Comparison of ENCODE assay signal across 8 mouse cellular contexts in genomic region chr12:103242083-103242581, GRCm38 (mm10). TPM values are rescaled to one million over a fixed set of nuclear protein-coding genes. Genes with fewer than 3 reads are reported as not detected.
DNase-seq lines count a peak whose midpoint lies in the region; ATAC-seq and TF ChIP-seq lines count a peak whose summit lies in the region.

TSS of gene Prima1 (minus strand) at chr12:103242150.

- no peaks in the 10 kb centered on the region for H3K36me3 ChIP-seq in intestine, postnatal 0 days (ENCODE audit: control insufficient read depth, insufficient read depth)
- H3K36me3 ChIP-seq in midbrain, embryonic 11.5 days (ENCODE audit: control insufficient read depth, insufficient read depth, low read length): no peaks in the 10 kb centered on the region
- no peaks in the 10 kb centered on the region for H3K36me3 ChIP-seq in small intestine, adult 2 months (ENCODE audit: control insufficient read depth, insufficient read depth, low read length)

- WGBS in intestine, postnatal 0 days: under 1% methylated on average over 48 of the region's 54 CpGs
- under 1% methylated on average over 54 of the region's 54 CpGs for WGBS in midbrain, embryonic 11.5 days
- under 1% methylated on average over 54 of the region's 54 CpGs for WGBS in small intestine, adult 2 months

- peak within 1 kb of the TSS; percentile 68 for H3K27ac ChIP-seq in intestine, postnatal 0 days (ENCODE audit: low read depth, low read length)
- H3K27ac ChIP-seq in midbrain, embryonic 11.5 days (ENCODE audit: low read depth, low read length): peak within 1 kb of the TSS; percentile 79
- no peak within 1 kb of the TSS for H3K27ac ChIP-seq in small intestine, adult 2 months (ENCODE audit: insufficient read depth, low read depth, low read length)

- TF ChIP-seq CTCF in intestine, postnatal 0 days (IDR thresholded peaks at IDR 0.05; ENCODE audit: low read depth): no peak; the same call in 1 of the 2 replicates
- no peak for TF ChIP-seq CTCF in small intestine, adult 2 months (IDR thresholded peaks at IDR 0.05; ENCODE audit: extremely low read depth, insufficient read length, insufficient replicate concordance, low read depth, low read length)

- H3K4me3 ChIP-seq in intestine, postnatal 0 days (ENCODE audit: low read depth, low read length): peak within 1 kb of the TSS; percentile 61
- peak within 1 kb of the TSS; percentile 62 for H3K4me3 ChIP-seq in midbrain, embryonic 11.5 days (ENCODE audit: low read depth, low read length)
- peak within 1 kb of the TSS; percentile 57 for H3K4me3 ChIP-seq in small intestine, adult 2 months (ENCODE audit: low read depth, low read length)

- no peaks in the 10 kb centered on the region for H3K9me3 ChIP-seq in intestine, postnatal 0 days (ENCODE audit: control insufficient read depth)
- no peaks in the 10 kb centered on the region for H3K9me3 ChIP-seq in midbrain, embryonic 11.5 days (ENCODE audit: control insufficient read depth, low read length)

- peak; percentile 38 for DNase-seq in adrenal gland, adult 8-10 months
- peak; percentile 64 for DNase-seq in embryo, embryonic 11.5 days (ENCODE audit: low read depth, low spot score)
- DNase-seq in gastrocnemius, postnatal 4 days (ENCODE audit: low spot score in 2 of 2): peak; percentile 55 to 79
- peak; percentile 39 to 49 for DNase-seq in left cerebral cortex, postnatal 36 days (ENCODE audit: low spot score in 2 of 2)
- peak; percentile 97 for DNase-seq in midbrain, embryonic 11.5 days (ENCODE audit: low spot score, missing footprints)

- intact Hi-C loops in left cerebral cortex, postnatal 36 days (cut with DNase I): loop anchor here (2.0 to 5.0 kb wide), 2 partner anchors 60 to 99 kb away; no protein-coding TSS in a partner anchor

- peaks cover 44% of the 10 kb centered on the region; the same call in 1 of the 2 replicates for H3K27me3 ChIP-seq in intestine, postnatal 0 days (replicated peaks; ENCODE audit: control insufficient read depth, insufficient read depth, low read length)
- H3K27me3 ChIP-seq in midbrain, embryonic 11.5 days (ENCODE audit: control insufficient read depth, insufficient read depth, low read length): peaks cover 8% of the 10 kb centered on the region; the same call in 1 of the 2 replicates
- H3K27me3 ChIP-seq in small intestine, adult 2 months (ENCODE audit: control insufficient read depth, insufficient read depth, low read length): peaks cover 14% of the 10 kb centered on the region

- H3K4me2 ChIP-seq in intestine, postnatal 0 days (replicated peaks; ENCODE audit: low read depth): peak within 1 kb of the TSS; percentile 88
- peak within 1 kb of the TSS; percentile 86 for H3K4me2 ChIP-seq in midbrain, embryonic 11.5 days

- peak within 1 kb of the TSS; percentile 65 for H3K9ac ChIP-seq in intestine, postnatal 0 days (ENCODE audit: low read depth, low read length)
- H3K9ac ChIP-seq in midbrain, embryonic 11.5 days (ENCODE audit: low read length): peak within 1 kb of the TSS; percentile 92

- H3K4me1 ChIP-seq in intestine, postnatal 0 days (replicated peaks; ENCODE audit: control insufficient read depth, insufficient read depth, low read length): no peaks in the 10 kb centered on the region
- peaks cover 17% of the 10 kb centered on the region for H3K4me1 ChIP-seq in midbrain, embryonic 11.5 days (ENCODE audit: control insufficient read depth, insufficient read depth, low read length)
- H3K4me1 ChIP-seq in small intestine, adult 2 months (ENCODE audit: control insufficient read depth, insufficient read depth, insufficient read length, low read length): no peaks in the 10 kb centered on the region

- no peak for TF ChIP-seq POLR2A in small intestine, adult 2 months (IDR thresholded peaks at IDR 0.05; ENCODE audit: low read depth, low read length)

- ATAC-seq in intestine, postnatal 0 days: peak; percentile 50
- ATAC-seq in midbrain, embryonic 11.5 days (ENCODE audit: low FRiP score): peak; percentile 79
- ATAC-seq in granulocyte monocyte progenitor cell, adult 5-6 weeks (replicated peaks; ENCODE audit: poor library complexity, severe bottlenecking): no peak

RNA-seq across cellular contexts. Expression of gene Prima1, which starts in this region (rescaled TPM):
- 1 to 10 TPM; 1.9 to 3.9 (median 2.5) TPM for total RNA-seq in adrenal gland, adult 8-10 months (2022)
- total RNA-seq in gastrocnemius, postnatal 4 days (2021): 1 to 10 TPM; 1.8 to 2.3 TPM
- polyA plus RNA-seq in intestine, postnatal 0 days (2015; fragmentation: Nextera tagmentation; extraction: Ambion mirVana): 0.44 and 0.51 TPM in 2 replicates
- total RNA-seq in left cerebral cortex, postnatal 36 days (2021): 1 to 10 TPM; 6.6 to 6.9 TPM
- 2.0 and 2.3 TPM in 2 replicates for polyA plus RNA-seq in midbrain, embryonic 11.5 days (2014; fragmentation: Nextera tagmentation; extraction: Ambion mirVana)
- polyA plus RNA-seq in small intestine, adult 2 months (2012; rRNA removed): 0.18 and 1.3 TPM in 2 replicates
- not detected in 2 replicates for total RNA-seq in granulocyte monocyte progenitor cell, adult 5-6 weeks (2014; fragmentation: Nextera tagmentation)
- not detected in 2 replicates for total RNA-seq in granulocyte monocyte progenitor cell, adult 5-6 weeks (2017)

Comparison
In these comparisons a context has a peak if more than half of its experiments do, and no peak if none do; other contexts are left out.
1. Peak in ATAC-seq, H3K4me3 ChIP-seq, H3K27ac ChIP-seq, H3K9ac ChIP-seq and H3K4me2 ChIP-seq in intestine, postnatal 0 days; RNA of the gene not detected or under 1 TPM.
2. DNase-seq: peak in every context shown above with its lines; median percentile 97 in midbrain, embryonic 11.5 days; 67 in gastrocnemius, postnatal 4 days; 64 in embryo, embryonic 11.5 days; 44 in left cerebral cortex, postnatal 36 days; 38 in adrenal gland, adult 8-10 months.